In genomic region chr6:146674420-146674819, GRCm38 (mm10) we compare ENCODE assay signal across 14 mouse cellular contexts. TPM values are rescaled to one million over a fixed set of nuclear protein-coding genes. Genes with fewer than 3 reads are reported as not detected.
DNase-seq lines count a peak whose midpoint lies in the region; ATAC-seq and TF ChIP-seq lines count a peak whose summit lies in the region.
"Had no signal": no experiment of that assay in that cellular context is flagged by ENCODE, and none has a peak within 500 bp of the region (broad histone marks: within the 10 kb centered on the region; RNA-seq: fewer than 3 reads in every experiment).

No protein-coding gene starts in this region.

- WGBS in intestine, embryonic 15.5 days: 80% methylated on average over 8 of the region's 8 CpGs
- WGBS in intestine, postnatal 0 days: 81% methylated on average over 8 of the region's 8 CpGs
- 82% methylated on average over 8 of the region's 8 CpGs for WGBS in limb, embryonic 14.5 days

- no peaks in the 10 kb centered on the region for H3K4me1 ChIP-seq in intestine, embryonic 15.5 days (replicated peaks)
- no peaks in the 10 kb centered on the region for H3K4me1 ChIP-seq in intestine, postnatal 0 days (replicated peaks; ENCODE audit: control insufficient read depth, insufficient read depth, low read length)
- no peaks in the 10 kb centered on the region for H3K4me1 ChIP-seq in limb, embryonic 14.5 days (ENCODE audit: control insufficient read depth, insufficient read depth, low read length)

- no peaks in the 10 kb centered on the region for H3K36me3 ChIP-seq in intestine, embryonic 15.5 days
- H3K36me3 ChIP-seq in intestine, postnatal 0 days (ENCODE audit: control insufficient read depth, insufficient read depth): no peaks in the 10 kb centered on the region
- H3K36me3 ChIP-seq in limb, embryonic 14.5 days (ENCODE audit: control insufficient read depth, insufficient read depth, low read length): no peaks in the 10 kb centered on the region

- 0 out of 2 replicates have a peak overlapping the region, but pooled peaks have one; percentile 22 for H3K27ac ChIP-seq in intestine, embryonic 15.5 days
- no peak overlapping the region for H3K27ac ChIP-seq in intestine, postnatal 0 days (ENCODE audit: low read depth, low read length)
- peak overlapping the region; percentile 20; the same call in 1 of the 2 replicates for H3K27ac ChIP-seq in limb, embryonic 14.5 days (replicated peaks; ENCODE audit: low read depth, low read length)

- DNase-seq in adrenal gland, postnatal 10 days: peak; percentile 21
- DNase-seq in adrenal gland, adult (ENCODE audit: inconsistent age in 2 of 2, low spot score in 1 of 2): no peak
- DNase-seq in limb, embryonic 14.5 days (ENCODE audit: low spot score): no peak
- peak; percentile 23 to 24 for DNase-seq in thymus, postnatal 10 days (ENCODE audit: low spot score in 2 of 2)
- no peak for DNase-seq in cerebellum, postnatal 10 days
- DNase-seq in gastrocnemius, adult 8-10 months (ENCODE audit: low spot score in 2 of 2): no peak
- DNase-seq: cerebellum, adult 11-12 months; embryo, embryonic 11 days; kidney, postnatal 4 days; liver; retina, postnatal 1 day had no signal

- no peaks in the 10 kb centered on the region for H3K27me3 ChIP-seq in intestine, embryonic 15.5 days (replicated peaks)
- no peaks in the 10 kb centered on the region for H3K27me3 ChIP-seq in intestine, postnatal 0 days (replicated peaks; ENCODE audit: control insufficient read depth, insufficient read depth, low read length)
- no peaks in the 10 kb centered on the region for H3K27me3 ChIP-seq in limb, embryonic 14.5 days (ENCODE audit: control insufficient read depth, insufficient read depth, low read length)

- H3K4me2 ChIP-seq in intestine, embryonic 15.5 days (replicated peaks): no peak overlapping the region
- H3K4me2 ChIP-seq in intestine, postnatal 0 days (replicated peaks; ENCODE audit: low read depth): no peak overlapping the region
- no peak overlapping the region for H3K4me2 ChIP-seq in limb, embryonic 14.5 days (replicated peaks; ENCODE audit: low read depth, low read length, severe bottlenecking)

- no peak overlapping the region for H3K4me3 ChIP-seq in intestine, embryonic 15.5 days (replicated peaks)
- no peak overlapping the region for H3K4me3 ChIP-seq in intestine, postnatal 0 days (ENCODE audit: low read depth, low read length)
- no peak overlapping the region for H3K4me3 ChIP-seq in limb, embryonic 14.5 days (replicated peaks; ENCODE audit: low read length)

- no peak overlapping the region for H3K9ac ChIP-seq in intestine, embryonic 15.5 days
- no peak overlapping the region for H3K9ac ChIP-seq in intestine, postnatal 0 days (ENCODE audit: low read depth, low read length)
- no peak overlapping the region for H3K9ac ChIP-seq in limb, embryonic 14.5 days (ENCODE audit: low read depth, low read length, severe bottlenecking)

- no peaks in the 10 kb centered on the region for H3K9me3 ChIP-seq in intestine, embryonic 15.5 days
- no peaks in the 10 kb centered on the region for H3K9me3 ChIP-seq in intestine, postnatal 0 days (ENCODE audit: control insufficient read depth)
- 0 out of 2 replicates have a peak, but pooled peaks cover 2% of the 10 kb centered on the region for H3K9me3 ChIP-seq in limb, embryonic 14.5 days (ENCODE audit: control insufficient read depth, low read length)

- TF ChIP-seq CTCF in intestine, postnatal 0 days (IDR thresholded peaks at IDR 0.05; ENCODE audit: low read depth): no peak

- TF ChIP-seq POLR2A in limb, embryonic 14.5 days (IDR thresholded peaks at IDR 0.05; ENCODE audit: borderline replicate concordance, extremely low read depth, insufficient read depth, insufficient read length): no peak

- ATAC-seq in intestine, embryonic 15.5 days: no peak
- no peak for ATAC-seq in intestine, postnatal 0 days
- no peak for ATAC-seq in limb, embryonic 14.5 days (ENCODE audit: low FRiP score, low read depth)
- ATAC-seq: inflammation-experienced regulatory T-cells, adult 6 months had no signal

RNA-seq across cellular contexts. Expression of gene Tm7sf3, which starts 31.8 kb away (rescaled TPM):
- 10 to 100 TPM; 41.9 to 45.0 TPM for total RNA-seq in adrenal gland, postnatal 10 days (2021)
- polyA plus RNA-seq in intestine, embryonic 15.5 days (2015; fragmentation: Nextera tagmentation; extraction: Ambion mirVana): 28.2 and 32.5 TPM in 2 replicates
- 58.7 and 61.9 TPM in 2 replicates for polyA plus RNA-seq in intestine, postnatal 0 days (2015; fragmentation: Nextera tagmentation; extraction: Ambion mirVana)
- polyA plus RNA-seq in limb, embryonic 14.5 days (2012; rRNA removed): 29.1 and 35.2 TPM in 2 replicates
- 47.0 and 47.4 TPM in 2 replicates for polyA plus RNA-seq in limb, embryonic 14.5 days (2014; fragmentation: Nextera tagmentation; extraction: Ambion mirVana)
- total RNA-seq in gastrocnemius, adult 8-10 months (2022): 1 to 10 TPM; 5.0 to 6.3 (median 5.6) TPM

RNA-seq across cellular contexts. Expression of gene Med21, which starts 32.1 kb away (rescaled TPM):
- total RNA-seq in adrenal gland, postnatal 10 days (2021): 10 to 100 TPM; 55.1 to 59.5 TPM
- polyA plus RNA-seq in intestine, embryonic 15.5 days (2015; fragmentation: Nextera tagmentation; extraction: Ambion mirVana): 124 and 128 TPM in 2 replicates
- 87.5 and 87.6 TPM in 2 replicates for polyA plus RNA-seq in intestine, postnatal 0 days (2015; fragmentation: Nextera tagmentation; extraction: Ambion mirVana)
- 90.6 and 116 TPM in 2 replicates for polyA plus RNA-seq in limb, embryonic 14.5 days (2012; rRNA removed)
- 124 and 141 TPM in 2 replicates for polyA plus RNA-seq in limb, embryonic 14.5 days (2014; fragmentation: Nextera tagmentation; extraction: Ambion mirVana)
- total RNA-seq in gastrocnemius, adult 8-10 months (2022): 10 to 100 TPM; 33.9 to 40.1 (median 35.6) TPM

RNA-seq across cellular contexts. Expression of gene Stk38l, which starts 50.4 kb away (rescaled TPM):
- total RNA-seq in adrenal gland, postnatal 10 days (2021): 10 to 100 TPM; 13.3 to 17.6 TPM
- 18.0 and 18.8 TPM in 2 replicates for polyA plus RNA-seq in intestine, embryonic 15.5 days (2015; fragmentation: Nextera tagmentation; extraction: Ambion mirVana)
- 11.6 and 13.4 TPM in 2 replicates for polyA plus RNA-seq in intestine, postnatal 0 days (2015; fragmentation: Nextera tagmentation; extraction: Ambion mirVana)
- 8.9 and 10.1 TPM in 2 replicates for polyA plus RNA-seq in limb, embryonic 14.5 days (2012; rRNA removed)
- polyA plus RNA-seq in limb, embryonic 14.5 days (2014; fragmentation: Nextera tagmentation; extraction: Ambion mirVana): 21.1 and 21.4 TPM in 2 replicates
- total RNA-seq in gastrocnemius, adult 8-10 months (2022): 10 to 100 TPM in 2 of 4 experiments, 1 to 10 TPM in 2; 8.0 to 11.2 (median 10.3) TPM

Comparison
In these comparisons a context has a peak if more than half of its experiments do, and no peak if none do; other contexts are left out.
1. DNase-seq: peak in adrenal gland, postnatal 10 days (single experiment) and thymus, postnatal 10 days (2 of 2); none in adrenal gland, adult (0 of 2), limb, embryonic 14.5 days (single experiment), cerebellum, postnatal 10 days (0 of 2) and gastrocnemius, adult 8-10 months (0 of 2).